Mouse (Mus musculus) frontal cortex, postnatal 10 days (tissue): ENCODE measurements at regions not wholly inside any gene's neighbourhood (a gene's known extent, or its start where the extent isn't known, plus 50 kb on each side); places are given as distances from the start of the nearest gene placed in this dataset.
"Not testable (repeated sequence)": the region's sequence is repeated elsewhere in the genome, so short reads cannot be mapped to it uniquely, and the experiment has no call there.

Source experiments
- DNase-seq, 2 experiments: peaks; one replicate each; pipeline ENCODE4 v3.0.0; 2022; ENCODE audit warnings: low spot score in 2 of 2, mixed read lengths in 1 of 2

DNA sequence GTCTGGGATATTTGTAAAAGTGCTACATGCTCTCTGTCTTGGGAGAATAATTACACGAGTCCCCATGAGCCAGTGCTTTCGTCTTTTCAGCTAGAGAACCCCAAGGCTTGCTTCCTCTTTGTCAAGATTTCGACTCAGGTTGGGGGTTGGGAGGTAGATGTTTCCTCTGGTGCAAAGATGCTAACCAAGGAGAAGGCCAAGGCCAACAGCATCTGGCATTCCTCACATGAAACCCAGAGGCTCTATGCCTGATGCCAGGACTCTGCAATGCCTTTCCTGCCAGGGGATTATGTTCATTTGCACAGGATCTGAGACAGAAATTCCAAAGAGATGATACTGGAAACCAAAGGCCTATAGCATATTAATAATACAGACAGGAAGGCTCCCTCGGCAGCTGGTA lies 198.2 kb upstream of the Six2 start:
- DNase-seq, result no peak

DNA sequence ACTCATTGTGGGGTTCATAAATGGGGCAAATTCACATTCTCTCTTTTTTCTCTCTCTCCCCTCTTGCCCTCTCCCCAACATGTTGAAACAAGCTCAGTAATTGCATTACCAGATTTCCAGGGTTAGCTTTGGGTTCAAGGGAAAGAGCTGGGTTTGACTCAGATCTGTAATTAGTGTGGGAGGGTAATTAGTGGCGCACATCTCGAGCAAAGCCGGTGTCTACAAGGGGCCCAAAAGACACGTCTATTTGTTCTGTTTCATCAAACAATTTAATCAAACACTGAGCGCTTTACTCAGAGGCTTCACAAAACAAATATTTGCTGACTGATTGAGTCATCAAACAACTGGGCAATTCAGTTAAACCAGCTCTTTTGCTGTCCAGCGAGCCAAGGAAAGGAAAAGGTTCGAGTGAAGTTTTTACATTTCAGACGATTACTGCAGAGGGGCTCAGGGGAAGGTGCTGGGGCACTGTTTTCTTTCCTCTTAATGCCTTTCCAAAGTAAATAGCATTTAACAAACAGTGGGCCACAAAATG lies 193.6 kb upstream of the Six2 start:
- no peak for DNase-seq

DNA sequence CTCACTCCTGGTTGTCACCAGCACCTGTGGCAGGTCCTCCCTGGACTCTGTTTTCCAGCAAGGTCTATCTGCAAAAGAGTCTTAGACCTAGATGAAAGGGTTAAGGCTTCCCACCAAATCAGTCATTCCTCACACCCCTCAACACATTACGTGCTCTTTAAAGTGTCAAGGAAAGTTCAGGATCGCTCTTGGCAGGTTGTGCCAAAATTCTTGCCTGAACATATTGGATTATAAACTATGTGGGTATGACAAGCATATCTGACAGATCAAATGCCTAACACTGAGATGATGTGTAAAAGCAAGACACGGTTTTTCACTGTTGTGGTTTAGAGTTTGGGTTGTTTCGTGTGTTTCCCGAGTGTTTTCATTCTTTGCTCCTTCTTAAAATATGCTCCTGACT lies 193.0 kb upstream of the Six2 start:
- DNase-seq, result no peak

DNA sequence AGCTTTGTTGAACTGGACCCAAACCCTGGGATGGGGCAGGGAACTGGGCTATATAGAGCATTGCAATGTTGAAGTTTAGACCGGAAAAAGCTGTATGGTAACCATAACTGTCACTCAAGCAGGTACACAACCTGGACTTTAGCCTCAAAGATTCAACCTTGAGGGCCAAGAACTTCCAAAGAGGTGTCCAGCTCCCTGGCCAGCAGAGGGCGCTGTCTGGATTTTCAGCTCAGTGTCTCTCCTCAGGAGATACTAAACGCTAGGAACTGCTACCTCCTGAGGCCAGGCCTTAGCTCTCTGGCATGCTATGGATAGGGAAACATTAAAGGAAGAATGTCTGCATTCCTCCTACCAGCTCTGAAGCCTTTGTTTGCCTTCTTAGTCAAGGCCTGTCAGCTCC lies 189.4 kb upstream of the Six2 start:
- no peak for DNase-seq

DNA sequence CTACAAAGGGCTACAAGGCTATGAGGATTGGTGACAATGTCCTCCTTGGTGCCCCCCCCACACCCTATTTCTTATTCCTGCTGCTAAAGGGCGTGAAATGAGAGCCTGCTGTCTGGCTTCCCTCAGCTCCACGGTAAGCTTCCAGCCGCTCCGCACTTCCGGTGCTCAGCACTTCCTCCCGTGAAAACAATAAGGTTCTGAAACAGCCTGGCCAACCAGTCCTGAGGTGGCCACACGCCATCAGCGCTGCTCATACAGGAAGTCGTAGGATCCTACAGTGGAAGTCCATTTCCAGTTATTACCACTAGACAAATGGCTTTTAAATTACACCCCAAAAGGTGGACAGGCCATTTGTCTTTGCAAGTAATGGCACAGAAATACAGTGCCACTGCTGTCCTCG lies 188.8 kb upstream of the Six2 start:
- DNase-seq, result no peak

DNA sequence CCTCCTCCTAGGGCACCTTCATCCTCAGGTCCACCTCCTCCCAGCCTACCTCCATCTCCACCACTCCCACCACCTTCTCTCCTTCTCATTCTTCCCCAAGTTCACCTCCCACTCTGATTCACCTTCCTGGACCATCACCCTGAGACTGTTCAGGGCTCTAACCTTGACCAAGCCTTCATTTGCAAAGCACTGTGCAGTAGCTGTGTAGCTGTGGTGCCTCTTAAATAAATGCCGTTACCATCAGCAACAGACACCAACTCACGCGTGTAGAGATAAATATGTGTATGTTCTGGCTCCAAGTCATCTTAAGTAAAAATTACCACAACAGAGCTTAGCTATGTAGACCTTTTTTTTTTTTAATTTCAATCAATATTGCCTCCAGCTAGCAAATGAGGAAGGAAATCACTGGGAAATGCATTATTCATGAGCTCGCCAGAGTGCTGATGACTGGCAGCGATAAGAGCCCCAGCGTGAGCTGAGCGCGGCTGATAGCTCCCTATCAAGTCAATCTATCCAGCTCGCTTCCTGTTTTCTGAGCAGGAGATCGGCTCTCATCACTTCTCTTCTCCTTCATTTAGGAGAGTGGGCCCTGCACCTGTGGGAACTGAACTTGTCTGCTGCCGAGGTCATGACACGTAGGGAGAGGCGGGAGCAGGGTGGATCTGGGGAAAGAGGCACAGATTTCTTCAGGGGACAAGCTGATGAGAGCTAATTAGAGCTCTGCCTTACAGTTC lies 185.9 kb upstream of the Six2 start:
- DNase-seq, result no peak

DNA sequence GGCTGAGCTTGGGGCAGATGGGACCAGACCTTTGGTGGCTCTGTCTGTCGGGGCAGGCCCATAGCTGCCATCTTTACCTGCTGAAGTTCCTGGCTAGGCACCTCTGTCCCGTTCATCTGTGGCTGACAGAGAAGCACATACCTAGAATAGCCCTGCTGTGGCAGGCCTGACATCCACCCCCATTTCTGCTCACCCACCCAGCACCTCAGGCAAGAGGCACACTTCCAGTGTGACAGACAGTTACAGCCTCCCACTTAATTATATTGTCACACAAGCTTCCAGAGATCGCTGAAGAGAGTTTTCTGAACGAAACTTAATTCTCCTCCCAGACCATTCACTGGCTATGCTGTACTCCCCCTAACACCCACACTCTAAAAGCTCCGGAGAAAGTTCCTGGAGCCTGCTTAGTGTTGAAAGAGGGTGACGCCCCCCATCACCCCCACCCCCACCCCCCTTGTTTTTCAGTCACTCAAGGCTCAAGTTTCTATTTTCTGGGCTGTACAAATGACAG lies 184.9 kb upstream of the Six2 start:
- DNase-seq, result no peak

DNA sequence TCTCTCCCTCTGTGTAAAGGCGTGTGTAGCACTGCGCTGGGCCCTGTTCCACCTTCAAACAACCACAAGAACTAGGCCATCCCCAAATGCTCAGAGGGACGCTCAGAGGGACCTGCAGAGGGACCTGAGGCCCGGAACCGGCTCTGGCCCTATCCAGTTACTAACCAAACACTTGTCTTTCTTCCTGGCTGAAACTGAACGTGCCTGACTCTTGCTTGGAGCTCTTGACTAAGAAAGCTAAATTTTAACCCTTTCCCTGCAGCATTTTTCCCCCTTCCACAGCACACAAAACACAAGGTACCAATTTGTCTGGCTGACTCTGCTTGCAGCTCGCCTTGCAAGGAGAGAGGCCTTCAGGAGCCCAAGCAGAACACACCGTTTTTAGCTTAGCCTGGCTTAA lies 182.3 kb upstream of the Six2 start:
- no peak for DNase-seq

DNA sequence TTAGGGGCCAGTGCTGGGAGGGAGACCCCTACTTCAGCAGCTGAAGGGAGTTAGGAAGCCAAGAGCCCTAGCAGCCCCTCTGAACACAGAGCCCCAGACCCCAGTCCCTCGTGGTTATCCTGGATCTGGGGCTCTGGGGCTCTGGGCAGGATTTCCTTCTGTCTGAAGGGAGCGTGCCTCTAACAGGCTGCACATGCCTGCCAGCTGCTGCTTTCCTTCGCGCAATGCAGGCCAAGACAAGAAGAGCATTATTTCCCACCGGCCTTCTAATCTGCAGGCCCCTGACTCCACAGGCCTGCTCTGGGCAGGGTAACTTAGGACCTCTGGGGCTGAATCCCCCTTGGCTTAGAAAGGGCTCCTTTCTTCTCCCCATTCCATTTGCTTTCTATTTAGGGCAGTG lies 181.1 kb upstream of the Six2 start:
- DNase-seq, result no peak

DNA sequence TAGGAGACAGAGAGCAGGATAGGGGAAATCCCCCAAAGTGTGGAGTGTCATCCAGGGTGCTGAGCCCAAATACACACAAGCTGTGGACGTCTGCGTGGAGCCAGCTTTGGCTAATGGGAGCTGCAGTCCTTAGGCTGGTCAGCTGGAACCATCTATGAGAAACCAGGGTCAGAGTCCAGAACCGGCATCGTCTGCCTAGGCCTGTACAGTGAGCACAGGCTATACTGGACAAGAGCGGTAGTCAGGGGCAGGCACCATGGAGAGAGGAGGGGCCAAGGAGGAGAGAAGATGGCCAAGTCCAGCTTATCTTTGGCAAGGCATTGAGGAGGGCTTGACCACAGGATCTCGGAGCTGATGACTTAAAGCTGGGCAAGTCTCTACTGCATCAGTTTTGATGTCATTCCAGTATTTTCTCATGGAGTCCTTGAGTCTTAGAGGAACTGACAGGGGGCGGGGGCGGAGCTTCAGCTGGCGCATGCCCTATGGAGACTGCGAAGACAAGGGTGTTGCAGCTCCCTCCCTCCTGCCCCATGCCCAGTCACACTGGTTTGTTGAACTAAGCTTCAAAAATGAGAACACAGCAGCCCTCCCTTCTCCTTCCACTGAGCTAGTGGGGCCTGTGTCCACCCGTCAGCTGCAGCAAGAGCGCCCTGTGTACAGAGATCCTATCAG lies 180.0 kb upstream of the Six2 start:
- no peak for DNase-seq

DNA sequence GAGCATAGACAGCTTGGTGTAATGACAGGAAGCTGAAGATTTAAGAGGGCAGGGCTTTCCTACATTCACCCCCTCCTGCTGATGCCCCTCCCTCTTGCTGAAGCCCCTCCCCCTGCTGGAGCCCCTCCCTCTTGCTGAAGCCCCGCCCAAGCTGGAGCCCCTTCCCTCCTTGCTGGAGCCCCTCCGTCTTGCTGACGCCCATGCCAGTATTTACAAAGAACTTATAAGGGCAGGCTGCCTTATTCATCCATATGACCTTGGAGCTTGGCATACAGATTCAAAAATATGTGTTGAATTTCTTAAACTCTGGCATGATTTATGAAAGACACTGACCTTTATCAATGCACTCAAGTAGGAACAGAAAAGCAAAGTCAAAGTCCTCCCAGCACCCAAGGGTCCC lies 178.5 kb upstream of the Six2 start:
- no peak for DNase-seq

DNA sequence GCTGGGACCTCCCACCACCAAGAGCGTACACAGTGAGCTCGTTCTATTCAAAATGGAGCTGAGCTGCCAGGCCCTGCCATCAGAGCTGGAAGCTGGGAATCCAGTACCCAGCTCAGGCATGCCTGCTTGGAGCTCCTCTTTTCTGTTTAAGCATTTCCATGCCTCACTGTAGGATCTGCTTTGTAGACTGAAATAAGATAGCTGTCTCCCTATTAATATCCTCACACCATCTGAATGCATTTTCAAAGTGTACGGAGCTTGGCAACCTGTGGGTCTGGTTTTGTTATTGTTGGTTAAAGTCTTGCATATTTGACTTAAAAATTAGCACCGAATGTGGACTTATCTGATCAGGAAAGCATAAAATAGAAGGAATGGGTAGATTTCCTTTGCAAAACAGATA lies 177.9 kb upstream of the Six2 start:
- DNase-seq, result no peak

DNA sequence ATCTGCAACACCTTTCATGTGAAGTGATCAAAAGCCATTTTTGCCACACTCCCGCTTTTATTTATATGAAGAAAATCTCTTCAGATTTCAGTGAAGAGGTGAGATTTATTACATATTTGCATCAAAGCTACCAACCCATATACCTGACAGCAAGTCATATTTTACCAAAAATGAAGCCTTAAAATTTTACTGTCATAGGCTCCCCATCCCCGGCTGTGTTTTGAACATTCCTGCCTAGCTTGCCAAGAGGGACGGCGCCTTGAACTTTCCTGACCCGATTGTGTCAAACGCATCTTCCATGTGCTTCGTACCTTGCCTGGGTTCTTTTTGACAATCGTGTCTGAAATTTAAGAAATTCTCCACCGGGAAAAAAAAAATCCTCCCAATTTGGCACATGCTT lies 173.3 kb upstream of the Six2 start:
- no peak for DNase-seq

DNA sequence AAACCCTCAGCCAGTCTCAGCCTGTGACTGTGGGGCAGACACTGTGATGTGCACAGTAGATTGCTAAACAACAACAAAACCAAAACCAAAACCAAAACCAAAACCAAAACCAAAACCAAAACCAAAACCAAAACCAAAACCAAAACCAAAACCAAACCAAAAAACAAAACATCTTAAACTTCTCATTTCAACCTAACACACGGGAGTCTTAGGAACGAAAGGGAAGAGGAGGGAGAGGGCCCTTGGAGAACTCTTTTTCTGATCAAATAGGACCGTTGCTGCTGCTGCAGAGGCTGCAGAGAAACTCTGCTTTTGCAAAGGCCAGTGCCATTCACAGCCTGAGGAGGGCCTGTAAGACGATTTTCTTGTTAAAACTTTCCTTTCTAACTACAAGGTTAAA lies 172.7 kb upstream of the Six2 start:
- no peak for DNase-seq

DNA sequence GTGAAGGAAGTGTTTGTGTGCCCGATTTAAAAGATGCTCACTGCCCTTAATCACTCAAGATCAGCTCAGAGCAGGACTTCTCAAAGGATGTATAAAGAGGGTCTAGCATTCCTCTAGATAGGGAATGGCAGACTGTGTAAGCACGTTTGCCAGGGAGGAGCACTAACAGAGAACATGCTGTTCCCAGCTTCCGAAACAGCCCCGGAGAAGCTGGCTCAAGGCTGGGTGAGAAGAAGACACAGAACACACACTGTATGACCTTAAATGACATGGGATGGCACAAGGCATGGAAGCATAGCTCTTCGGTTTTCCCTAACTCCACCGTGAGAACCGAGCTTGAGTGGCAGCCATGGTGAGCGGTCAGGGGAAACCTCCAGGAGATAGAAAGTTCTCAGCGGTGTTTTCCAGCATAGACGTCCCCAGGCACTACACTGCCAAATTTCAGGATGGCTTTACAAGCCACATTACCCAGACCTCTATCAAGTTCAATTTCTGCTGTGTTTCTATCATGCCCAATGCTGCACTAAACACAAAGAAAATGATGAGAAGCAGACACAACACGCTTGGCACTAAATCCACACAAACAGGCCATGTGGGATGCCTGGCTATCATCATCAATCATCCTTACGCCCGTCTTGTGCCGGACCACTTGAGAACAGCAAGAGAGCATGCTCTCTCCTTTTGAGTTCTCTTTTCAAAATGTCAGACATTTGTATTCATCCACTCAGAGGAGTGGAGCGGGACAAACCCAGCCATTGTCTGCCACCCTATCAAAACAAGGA lies 172.0 kb upstream of the Six2 start:
- DNase-seq, result no peak

DNA sequence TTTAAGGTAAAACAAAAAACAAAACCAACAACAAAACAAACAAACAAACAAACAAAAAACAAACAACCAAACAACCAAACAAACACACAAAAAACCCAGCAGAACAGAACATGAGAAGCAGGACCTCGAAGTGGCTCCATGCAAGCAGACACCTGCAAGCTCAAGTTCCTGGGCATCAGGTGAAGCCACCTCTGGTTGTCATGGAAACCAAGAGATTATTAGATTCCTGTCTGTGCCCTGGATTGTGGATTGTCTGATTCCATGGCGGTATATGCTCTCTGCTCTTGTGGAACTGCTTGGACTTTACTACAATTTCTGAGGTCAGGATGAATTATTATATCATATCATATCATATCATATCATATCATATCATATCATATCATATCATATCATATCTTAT lies 170.4 kb upstream of the Six2 start:
- no peak for DNase-seq

DNA sequence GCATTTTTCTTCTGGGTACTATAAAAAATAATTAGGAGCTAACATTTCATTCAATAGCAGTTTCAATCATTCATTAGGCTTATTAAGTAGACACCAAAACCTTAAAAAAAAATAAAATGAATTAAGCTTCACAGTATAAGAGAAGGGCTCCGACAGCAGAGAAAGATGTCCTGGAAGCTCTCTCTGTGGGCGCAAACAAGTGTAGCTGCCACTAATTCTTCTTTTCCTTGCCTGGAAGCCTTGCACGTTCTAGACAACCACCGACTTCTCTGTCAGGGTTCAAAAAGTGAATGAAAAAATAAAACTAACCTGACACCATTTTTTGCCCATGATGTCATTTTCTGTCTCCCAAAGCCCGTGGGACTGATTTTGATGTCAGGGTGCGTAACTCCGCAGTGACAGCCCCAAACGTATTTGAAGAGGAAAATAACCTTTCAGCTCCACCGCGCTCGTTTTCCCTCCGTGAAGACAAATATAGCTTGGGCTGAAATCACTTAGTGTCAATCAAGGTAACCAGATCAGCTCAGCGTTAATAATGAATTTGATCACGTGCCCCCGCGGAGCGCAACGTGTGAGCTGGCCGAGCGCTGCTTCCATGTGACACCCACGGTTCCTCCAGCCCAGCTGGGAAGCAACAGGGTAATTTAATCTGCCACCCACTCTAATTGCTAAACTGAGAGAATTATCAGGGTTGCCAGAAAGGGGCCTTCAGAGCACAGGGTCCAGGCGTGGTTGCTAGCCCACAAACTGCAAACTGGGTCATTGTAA lies 169.8 kb upstream of the Six2 start:
- DNase-seq, result peak in 1 of 2 experiments; percentile 34

DNA sequence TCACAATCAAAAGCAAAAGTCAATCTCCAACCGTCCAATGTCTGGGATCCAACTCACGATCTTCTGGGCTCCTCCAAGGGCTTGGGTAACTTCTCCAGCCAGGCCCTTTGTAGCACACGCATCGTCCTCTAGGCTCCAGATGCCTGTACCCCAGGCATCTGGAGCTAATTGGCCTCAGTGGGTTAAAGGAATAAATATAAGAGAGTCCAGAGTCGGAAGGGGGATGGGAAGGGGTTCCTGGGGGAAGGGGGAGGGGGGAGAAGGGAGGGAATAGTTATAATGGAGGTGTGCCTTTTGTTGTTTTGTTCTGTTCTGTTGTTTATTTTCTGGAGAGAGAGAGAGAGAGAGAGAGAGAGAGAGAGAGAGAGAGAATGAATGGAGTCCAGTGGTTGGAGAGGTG lies 168.8 kb upstream of the Six2 start:
- not testable (repeated sequence) for DNase-seq

DNA sequence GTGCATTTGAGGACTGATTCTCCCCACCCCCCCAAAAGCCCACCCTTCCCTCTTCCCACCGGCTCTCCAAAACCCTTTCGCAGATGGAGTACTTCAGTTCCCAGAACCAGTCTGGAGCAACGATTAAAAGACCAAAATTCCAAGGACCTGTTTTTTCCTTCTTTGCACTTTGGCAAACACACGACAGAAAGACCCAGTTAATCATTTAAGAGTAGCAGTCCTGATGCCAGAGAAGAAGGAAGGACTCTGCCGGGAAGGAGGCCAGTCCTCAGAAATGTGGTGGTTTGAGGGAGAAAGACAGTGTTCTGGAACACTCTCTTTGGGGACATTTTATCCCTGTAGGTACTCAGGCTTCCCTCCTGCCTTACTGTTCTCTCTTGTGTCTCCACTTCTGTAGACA lies 165.1 kb upstream of the Six2 start:
- DNase-seq, result no peak

DNA sequence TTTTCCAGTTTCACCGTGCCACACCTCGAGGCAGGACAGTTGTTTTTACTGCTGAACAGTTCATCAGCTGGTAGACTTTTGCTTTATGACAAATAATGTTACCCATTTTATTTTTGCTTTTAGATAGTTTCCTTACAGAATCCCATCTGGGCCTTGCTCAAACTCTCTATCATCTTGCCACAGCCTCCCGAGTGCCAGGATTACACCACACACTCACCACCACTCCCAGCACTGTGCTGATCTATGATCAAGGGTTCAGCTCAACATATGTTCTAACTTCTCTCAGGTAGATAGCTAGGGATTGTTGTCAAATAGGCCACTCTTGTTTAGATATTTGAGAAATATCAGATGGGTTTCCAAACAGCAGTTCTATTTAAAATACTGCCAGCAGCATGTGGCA lies 160.5 kb upstream of the Six2 start:
- DNase-seq, result no peak

DNA sequence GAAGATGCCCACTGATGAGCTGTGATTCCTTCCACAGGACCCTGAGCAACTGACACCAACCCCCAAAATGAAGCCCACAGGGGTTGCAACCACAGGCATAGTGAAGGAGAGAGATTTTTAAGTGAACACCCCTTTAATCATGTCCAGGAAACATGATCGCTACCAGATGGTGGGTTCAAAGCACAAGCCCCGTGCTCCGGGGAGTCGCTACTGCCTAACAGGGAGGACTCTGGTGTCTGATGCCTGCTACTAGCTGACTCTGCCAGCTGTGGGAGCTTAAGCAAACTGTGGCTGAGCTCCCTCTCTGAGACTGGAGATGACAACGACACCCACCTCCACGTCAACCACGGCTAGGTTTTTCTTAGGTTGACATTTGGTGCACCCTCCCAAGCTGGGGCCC lies 159.7 kb upstream of the Six2 start:
- DNase-seq, result no peak

DNA sequence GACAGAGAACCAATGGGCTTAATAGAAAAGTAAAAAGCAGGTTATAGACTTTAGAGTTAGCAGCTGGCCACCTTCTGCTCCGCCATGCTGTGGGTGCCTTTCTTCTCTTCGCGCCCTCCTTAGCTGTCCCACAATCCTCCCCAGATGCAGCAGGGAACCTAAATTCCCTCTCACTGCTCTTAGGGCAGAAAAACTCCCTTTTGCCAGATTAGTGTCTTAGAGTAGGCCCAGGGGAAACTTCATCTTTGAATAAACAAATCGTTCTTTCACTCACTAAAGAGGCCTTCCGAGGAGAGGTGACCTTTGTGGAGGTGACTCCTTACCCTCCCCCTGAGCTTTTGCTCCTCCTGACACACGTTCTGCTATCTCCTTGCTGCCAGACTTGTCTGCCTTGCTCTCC lies 157.0 kb upstream of the Six2 start:
- no peak for DNase-seq
